Mouse (Mus musculus): ENCODE measurements around the gene Pecr. TPM values are rescaled to one million over a fixed set of nuclear protein-coding genes. Genes with fewer than 3 reads are reported as not detected.
A peak's percentile ranks its signal among the peaks of the same experiment; 100 is the strongest.

The Pecr gene
- polyA plus RNA-seq, 1 experiment from 2014 or later = 20.7 TPM

- no peak overlapping the region for H3K4me2 ChIP-seq (ENCODE audit: low read depth, low read length)
- H3K4me3 ChIP-seq (ENCODE audit: low read length) = no peak overlapping the region
- WGBS = 89% methylated on average over 4 of the region's 4 CpGs
- H3K9me3 ChIP-seq (ENCODE audit: control insufficient read depth, low read length) = no peaks in the 10 kb centered on the region
- no peaks in the 10 kb centered on the region for H3K4me1 ChIP-seq (replicated peaks; ENCODE audit: control insufficient read depth, insufficient read depth, low read length)
- H3K27me3 ChIP-seq (ENCODE audit: control insufficient read depth, insufficient read depth, low read depth, low read length) = no peaks in the 10 kb centered on the region
- ATAC-seq (ENCODE audit: low read depth) = no peak
- H3K36me3 ChIP-seq (ENCODE audit: control insufficient read depth, insufficient read depth, low read length) = no peaks in the 10 kb centered on the region
- H3K9ac ChIP-seq (ENCODE audit: low read length) = no peak overlapping the region
- no peak overlapping the region for H3K27ac ChIP-seq (ENCODE audit: low read length)
Observed at GRCm38 (mm10) chr1:72291421-72291820, 7.3 kb upstream of the Pecr start.

GRCm38 (mm10) chr1:72290896-72291295 lies 6.8 kb upstream of the Pecr start:
- Histone ChIP-seq H3K36me3 (ENCODE audit: control insufficient read depth, insufficient read depth, low read length) (no peaks in the 10 kb centered on the region), H3K9me3 (ENCODE audit: control insufficient read depth, low read length) (no peaks in the 10 kb centered on the region), H3K4me1 (replicated peaks; ENCODE audit: control insufficient read depth, insufficient read depth, low read length) (no peaks in the 10 kb centered on the region), H3K4me2 (ENCODE audit: low read depth, low read length) (no peak overlapping the region), H3K27me3 (ENCODE audit: control insufficient read depth, insufficient read depth, low read depth, low read length) (no peaks in the 10 kb centered on the region), H3K27ac (ENCODE audit: low read length) (no peak overlapping the region), H3K4me3 (ENCODE audit: low read length) (no peak overlapping the region), H3K9ac (ENCODE audit: low read length) (no peak overlapping the region)
- 94% methylated on average over 4 of the region's 4 CpGs for WGBS
- no peak for ATAC-seq (ENCODE audit: low read depth)

- ATAC-seq (ENCODE audit: low read depth) = no peak
- WGBS = 86% methylated on average over 4 of the region's 4 CpGs
- peaks cover 4% of the 10 kb centered on the region for H3K27me3 ChIP-seq (ENCODE audit: control insufficient read depth, insufficient read depth, low read depth, low read length)
- H3K27ac ChIP-seq (ENCODE audit: low read length) = no peak overlapping the region
- H3K9ac ChIP-seq (ENCODE audit: low read length) = no peak overlapping the region
- no peak overlapping the region for H3K4me3 ChIP-seq (ENCODE audit: low read length)
- H3K4me1 ChIP-seq (replicated peaks; ENCODE audit: control insufficient read depth, insufficient read depth, low read length) = 0 out of 2 replicates have a peak, but pooled peaks cover 2% of the 10 kb centered on the region
- H3K4me2 ChIP-seq (ENCODE audit: low read depth, low read length) = no peak overlapping the region
- H3K36me3 ChIP-seq (ENCODE audit: control insufficient read depth, insufficient read depth, low read length) = no peaks in the 10 kb centered on the region
- H3K9me3 ChIP-seq (ENCODE audit: control insufficient read depth, low read length) = no peaks in the 10 kb centered on the region
Observed at GRCm38 (mm10) chr1:72288527-72289150, 4.5 kb upstream of the Pecr start.

GRCm38 (mm10) chr1:72287893-72288292 lies 3.8 kb upstream of the Pecr start:
- ATAC-seq (ENCODE audit: low read depth) = no peak
- H3K27me3 ChIP-seq (ENCODE audit: control insufficient read depth, insufficient read depth, low read depth, low read length) = peaks cover 4% of the 10 kb centered on the region
- no peak overlapping the region for H3K4me2 ChIP-seq (ENCODE audit: low read depth, low read length)
- no peaks in the 10 kb centered on the region for H3K9me3 ChIP-seq (ENCODE audit: control insufficient read depth, low read length)
- H3K36me3 ChIP-seq (ENCODE audit: control insufficient read depth, insufficient read depth, low read length) = no peaks in the 10 kb centered on the region
- H3K9ac ChIP-seq (ENCODE audit: low read length) = no peak overlapping the region
- H3K4me1 ChIP-seq (replicated peaks; ENCODE audit: control insufficient read depth, insufficient read depth, low read length) = peaks cover 5% of the 10 kb centered on the region; the same call in 1 of the 2 replicates
- H3K27ac ChIP-seq (ENCODE audit: low read length) = no peak overlapping the region
- 66% methylated on average over 4 of the region's 4 CpGs for WGBS
- no peak overlapping the region for H3K4me3 ChIP-seq (ENCODE audit: low read length)

- no peak overlapping the region for H3K9ac ChIP-seq (ENCODE audit: low read length)
- ATAC-seq (ENCODE audit: low read depth) = no peak
- peaks cover 7% of the 10 kb centered on the region; the same call in 1 of the 2 replicates for H3K4me1 ChIP-seq (replicated peaks; ENCODE audit: control insufficient read depth, insufficient read depth, low read length)
- H3K9me3 ChIP-seq (ENCODE audit: control insufficient read depth, low read length) = no peaks in the 10 kb centered on the region
- H3K4me3 ChIP-seq (ENCODE audit: low read length) = no peak overlapping the region
- no peak overlapping the region for H3K27ac ChIP-seq (ENCODE audit: low read length)
- H3K36me3 ChIP-seq (ENCODE audit: control insufficient read depth, insufficient read depth, low read length) = no peaks in the 10 kb centered on the region
- WGBS = 21% methylated on average over 5 of the region's 5 CpGs
- H3K4me2 ChIP-seq (ENCODE audit: low read depth, low read length) = no peak overlapping the region
- peaks cover 4% of the 10 kb centered on the region for H3K27me3 ChIP-seq (ENCODE audit: control insufficient read depth, insufficient read depth, low read depth, low read length)
Observed at GRCm38 (mm10) chr1:72286904-72287303, 2.8 kb upstream of the Pecr start.

GRCm38 (mm10) chr1:72284539-72284938 lies 425 bp upstream of the Pecr start:
- Histone ChIP-seq H3K36me3 (ENCODE audit: control insufficient read depth, insufficient read depth, low read length) (no peaks in the 10 kb centered on the region), H3K4me1 (replicated peaks; ENCODE audit: control insufficient read depth, insufficient read depth, low read length) (peaks cover 7% of the 10 kb centered on the region; the same call in 1 of the 2 replicates), H3K27me3 (ENCODE audit: control insufficient read depth, insufficient read depth, low read depth, low read length) (peaks cover 4% of the 10 kb centered on the region), H3K9me3 (ENCODE audit: control insufficient read depth, low read length) (no peaks in the 10 kb centered on the region), H3K27ac (ENCODE audit: low read length) (no peak overlapping the region), H3K4me3 (ENCODE audit: low read length) (peak overlapping the region; percentile 61), H3K9ac (ENCODE audit: low read length) (no peak overlapping the region), H3K4me2 (ENCODE audit: low read depth, low read length) (peak overlapping the region; percentile 78)
- 8% methylated on average over 5 of the region's 5 CpGs for whole genome bisulfite sequencing
- 0 out of 2 replicates have a peak, but pooled peaks have one; percentile 4 for ATAC-seq (ENCODE audit: low read depth)

- H3K27me3 ChIP-seq (ENCODE audit: control insufficient read depth, insufficient read depth, low read depth, low read length) = peaks cover 4% of the 10 kb centered on the region
- no peak overlapping the region for H3K4me3 ChIP-seq (ENCODE audit: low read length)
- no peak overlapping the region for H3K9ac ChIP-seq (ENCODE audit: low read length)
- ATAC-seq (ENCODE audit: low read depth) = no peak
- H3K27ac ChIP-seq (ENCODE audit: low read length) = no peak overlapping the region
- no peaks in the 10 kb centered on the region for H3K9me3 ChIP-seq (ENCODE audit: control insufficient read depth, low read length)
- peaks cover 7% of the 10 kb centered on the region; the same call in 1 of the 2 replicates for H3K4me1 ChIP-seq (replicated peaks; ENCODE audit: control insufficient read depth, insufficient read depth, low read length)
- no peak overlapping the region for H3K4me2 ChIP-seq (ENCODE audit: low read depth, low read length)
- WGBS = 48% methylated on average over 1 of the region's 1 CpGs
- no peaks in the 10 kb centered on the region for H3K36me3 ChIP-seq (ENCODE audit: control insufficient read depth, insufficient read depth, low read length)
Observed at GRCm38 (mm10) chr1:72282604-72283003, 1.5 kb downstream of the Pecr start.

- Histone ChIP-seq H3K4me2 (ENCODE audit: low read depth, low read length) (no peak overlapping the region), H3K4me3 (ENCODE audit: low read length) (no peak overlapping the region), H3K9ac (ENCODE audit: low read length) (no peak overlapping the region), H3K36me3 (ENCODE audit: control insufficient read depth, insufficient read depth, low read length) (peaks cover 5% of the 10 kb centered on the region; the same call in 1 of the 2 replicates), H3K4me1 (replicated peaks; ENCODE audit: control insufficient read depth, insufficient read depth, low read length) (0 out of 2 replicates have a peak, but pooled peaks cover 2% of the 10 kb centered on the region), H3K27me3 (ENCODE audit: control insufficient read depth, insufficient read depth, low read depth, low read length) (no peaks in the 10 kb centered on the region), H3K9me3 (ENCODE audit: control insufficient read depth, low read length) (no peaks in the 10 kb centered on the region), H3K27ac (ENCODE audit: low read length) (no peak overlapping the region)
- ATAC-seq (ENCODE audit: low read depth) = no peak
- WGBS = 89% methylated on average over 3 of the region's 3 CpGs
Observed at GRCm38 (mm10) chr1:72278085-72278484, 6.0 kb downstream of the Pecr start.

GRCm38 (mm10) chr1:72263099-72263498 lies 21.0 kb downstream of the Pecr start:
- Histone ChIP-seq H3K36me3 (ENCODE audit: control insufficient read depth, insufficient read depth, low read length) (no peaks in the 10 kb centered on the region; the same call in 1 of the 2 replicates), H3K9me3 (ENCODE audit: control insufficient read depth, low read length) (no peaks in the 10 kb centered on the region), H3K9ac (ENCODE audit: low read length) (no peak overlapping the region), H3K27me3 (ENCODE audit: control insufficient read depth, insufficient read depth, low read depth, low read length) (no peaks in the 10 kb centered on the region), H3K4me3 (ENCODE audit: low read length) (no peak overlapping the region), H3K4me1 (replicated peaks; ENCODE audit: control insufficient read depth, insufficient read depth, low read length) (no peaks in the 10 kb centered on the region), H3K4me2 (ENCODE audit: low read depth, low read length) (no peak overlapping the region), H3K27ac (ENCODE audit: low read length) (no peak overlapping the region)
- ATAC-seq (ENCODE audit: low read depth) = no peak
- WGBS = 82% methylated on average over 3 of the region's 3 CpGs
